Mouse (Mus musculus) left cerebral cortex, postnatal 36 days (tissue): ENCODE data around the gene Gse1. TPM values are rescaled to one million over a fixed set of nuclear protein-coding genes. Genes with fewer than 3 reads are reported as not detected.
"Not testable (repeated sequence)": the region's sequence is repeated elsewhere in the genome, so short reads cannot be mapped to it uniquely, and the experiment has no call there.

ENCODE experiments used
- DNase-seq, 2 experiments: peaks; one replicate each; pipeline ENCODE4 v3.0.0; 2021 to 2022; ENCODE audit warnings: low spot score in 2 of 2, mixed read lengths in 1 of 2
- intact Hi-C: fragments of 180-260 bp; cut with DNase I; formaldehyde crosslinking; loops from one replicate; pipeline ENCODE4 v1.15.1; 2025
- total RNA-seq, 2 experiments: library from RNA; stranded (reverse); gene quantifications; 2 replicates each; pipeline ENCODE4 v1.2.3; 2021

Gene Gse1
- total RNA-seq, 2 experiments from 2014 or later = 64.1 to 87.6 TPM

GRCm38 (mm10) chr8:120356067-120356466 lies 127.8 kb downstream of the Gse1 start:
- intact Hi-C loops = no loop called here
- DNase-seq = no peak

- intact Hi-C loops = no loop called here
- no peak for DNase-seq
These were observed 129.2 kb downstream of the Gse1 start for GRCm38 (mm10) chr8:120357504-120357903.

- peak in 1 of 2 experiments; percentile 56 for DNase-seq
These were observed 133.0 kb downstream of the Gse1 start for GRCm38 (mm10) chr8:120361301-120361700.

GRCm38 (mm10) chr8:120363552-120364071 lies 135.4 kb downstream of the Gse1 start:
- intact Hi-C loops = loop anchor here (5.0 kb wide), 1 partner anchor 41 kb away; no protein-coding TSS in a partner anchor
- no peak for DNase-seq

More at GRCm38 (mm10) chr8:120361301-120361700, 133.0 kb downstream of the Gse1 start:
- intact Hi-C loops = loop anchor here (5.0 kb wide), 1 partner anchor 39 kb away; no protein-coding TSS in a partner anchor

- no peak for DNase-seq
- intact Hi-C loops = loop anchor here (5.0 kb wide), 1 partner anchor 42 kb away; no protein-coding TSS in a partner anchor
These were observed 136.0 kb downstream of the Gse1 start for GRCm38 (mm10) chr8:120364093-120364725.

- DNase-seq = no peak
- intact Hi-C loops = no loop called here
These were observed 138.6 kb downstream of the Gse1 start for GRCm38 (mm10) chr8:120366840-120367239.

GRCm38 (mm10) chr8:120368191-120368590 lies 139.9 kb downstream of the Gse1 start:
- intact Hi-C loops, DNase-seq: not testable (repeated sequence)

GRCm38 (mm10) chr8:120368814-120369649 lies 140.8 kb downstream of the Gse1 start:
- peak; percentile 68 to 81 for DNase-seq
- intact Hi-C loops = no loop called here

- no peak for DNase-seq
- intact Hi-C loops = no loop called here
These were observed 141.7 kb downstream of the Gse1 start for GRCm38 (mm10) chr8:120369956-120370355.

GRCm38 (mm10) chr8:120370461-120370860 lies 142.2 kb downstream of the Gse1 start:
- intact Hi-C loops = no loop called here
- no peak for DNase-seq

GRCm38 (mm10) chr8:120371146-120371545 lies 142.9 kb downstream of the Gse1 start:
- intact Hi-C loops = no loop called here
- no peak for DNase-seq

GRCm38 (mm10) chr8:120371725-120372457 lies 143.6 kb downstream of the Gse1 start:
- intact Hi-C loops = no loop called here
- DNase-seq = peak; percentile 38 to 57

GRCm38 (mm10) chr8:120372684-120373083 lies 144.4 kb downstream of the Gse1 start:
- intact Hi-C loops = no loop called here
- DNase-seq = no peak

- intact Hi-C loops = no loop called here
- no peak for DNase-seq
These were observed 145.4 kb downstream of the Gse1 start for GRCm38 (mm10) chr8:120373621-120374020.

GRCm38 (mm10) chr8:120374070-120374469 lies 145.8 kb downstream of the Gse1 start:
- intact Hi-C loops = no loop called here
- DNase-seq = no peak

GRCm38 (mm10) chr8:120374514-120374913 lies 146.3 kb downstream of the Gse1 start:
- no peak for DNase-seq
- intact Hi-C loops = no loop called here

- no peak for DNase-seq
- intact Hi-C loops = no loop called here
These were observed 146.9 kb downstream of the Gse1 start for GRCm38 (mm10) chr8:120375170-120375569.

- no peak for DNase-seq
- intact Hi-C loops = no loop called here
These were observed 148.0 kb downstream of the Gse1 start for GRCm38 (mm10) chr8:120376215-120376614.

- DNase-seq = no peak
- intact Hi-C loops = no loop called here
These were observed 148.9 kb downstream of the Gse1 start for GRCm38 (mm10) chr8:120376847-120377802.
